Mouse (Mus musculus) limb, embryonic 14.5 days (tissue): ENCODE measurements around the gene R3hcc1l. TPM values are rescaled to one million over a fixed set of nuclear protein-coding genes. Genes with fewer than 3 reads are reported as not detected.

Source experiments
- ATAC-seq: fragments of 200-750 bp; cut with Nextera tagmentation; 2 replicates; pipeline ENCODE4 v1.8.0; 2017; ENCODE audit warnings: low read depth, moderate number of reproducible peaks, moderate TSS enrichment; ENCODE audit not compliant: low FRiP score
- DNase-seq: peaks from one replicate; pipeline ENCODE4 v3.0.0-alpha.2; 2015; ENCODE audit warnings: low spot score
- H3K27ac ChIP-seq: fragments of 300-500 bp; sonication (generic); replicated peaks from 2 replicates; pipeline ENCODE4 v1.5.1; 2014; ENCODE audit warnings: low read depth, mild to moderate bottlenecking, low read length, moderate library complexity, mixed read lengths
- H3K27me3 ChIP-seq: fragments of 300-500 bp; sonication (generic); 2 replicates; pipeline ENCODE4 v1.6.1; 2014; ENCODE audit warnings: low read length, mixed read lengths; ENCODE audit not compliant: control insufficient read depth, insufficient read depth
- H3K36me3 ChIP-seq: fragments of 300-500 bp; sonication (generic); 2 replicates; pipeline ENCODE4 v1.6.1; 2014; ENCODE audit warnings: mild to moderate bottlenecking, low read length, moderate library complexity, mixed read lengths; ENCODE audit not compliant: control insufficient read depth, insufficient read depth
- H3K4me1 ChIP-seq: fragments of 300-500 bp; sonication (generic); 2 replicates; pipeline ENCODE4 v1.6.1; 2014; ENCODE audit warnings: antibody characterized with exemption, low read length, mixed read lengths; ENCODE audit not compliant: control insufficient read depth, insufficient read depth
- H3K4me2 ChIP-seq: fragments of 300-500 bp; sonication (generic); replicated peaks from 2 replicates; pipeline ENCODE4 v1.6.1; 2014; ENCODE audit warnings: low read depth, mild to moderate bottlenecking, low read length, moderate library complexity; ENCODE audit not compliant: severe bottlenecking
- H3K4me3 ChIP-seq: fragments of 300-500 bp; sonication (generic); replicated peaks from 2 replicates; pipeline ENCODE4 v1.5.1; 2014; ENCODE audit warnings: low read length
- H3K9ac ChIP-seq: fragments of 300-500 bp; sonication (generic); 2 replicates; pipeline ENCODE4 v1.6.1; 2014; ENCODE audit warnings: mild to moderate bottlenecking, low read depth, low read length, moderate library complexity; ENCODE audit not compliant: severe bottlenecking
- H3K9me3 ChIP-seq: fragments of 300-500 bp; sonication (generic); 2 replicates; pipeline ENCODE4 v1.6.1; 2016; ENCODE audit warnings: low read length; ENCODE audit not compliant: control insufficient read depth
- POLR2A ChIP-seq: fragments of 200-500 bp; IDR thresholded peaks from 2 replicates; pipeline ENCODE4 v1.8.0; 2012; ENCODE audit warnings: inconsistent platforms, mild to moderate bottlenecking, moderate library complexity, borderline replicate concordance; ENCODE audit not compliant: insufficient read depth, insufficient read length; ENCODE audit errors: extremely low read depth
- WGBS: fragments of 180-500 bp; shearing (Covaris S2); extraction: QIAGEN DNeasy Blood & Tissue Kit; methylation state at CpG from one replicate; pipeline ENCODE4 v1.1.7; 2014; 5-methylcytosine and 5-hydroxymethylcytosine counted together
- polyA plus RNA-seq, 2 experiments: library from polyadenylated mRNA; depleted of rRNA in 1 of 2; stranded (reverse) in 1 of 2; unstranded in 1 of 2; fragments of >200 nt; fragmentation: Nextera tagmentation in 1 of 2; extraction: Ambion mirVana in 1 of 2; gene quantifications; 2 replicates each; pipeline versions ENCODE4 v1.2.1 to v1.2.3; 2012 to 2014

Gene R3hcc1l
- polyA plus RNA-seq, 2 experiments, result 15.1 to 19.6 TPM

GRCm38 (mm10) chr19:42485443-42485842, 33.1 kb upstream of the R3hcc1l start:
- ATAC-seq (no peak), DNase-seq (no peak)
- no peaks in the 10 kb centered on the region for H3K4me1 ChIP-seq

GRCm38 (mm10) chr19:42487261-42487660, 31.3 kb upstream of the R3hcc1l start:
- H3K27ac ChIP-seq, result no peak overlapping the region

More at GRCm38 (mm10) chr19:42485443-42485842, 33.1 kb upstream of the R3hcc1l start:
- H3K4me2 ChIP-seq, result no peak overlapping the region
- H3K27me3 ChIP-seq, result no peaks in the 10 kb centered on the region
- TF ChIP-seq POLR2A, result no peak
- H3K27ac ChIP-seq, result no peak overlapping the region
- no peak overlapping the region for H3K9ac ChIP-seq
- no peak overlapping the region for H3K4me3 ChIP-seq
- H3K9me3 ChIP-seq, result no peaks in the 10 kb centered on the region
- H3K36me3 ChIP-seq, result no peaks in the 10 kb centered on the region
- WGBS, result 67% methylated on average over 7 of the region's 7 CpGs

GRCm38 (mm10) chr19:42493257-42493917, 25.2 kb upstream of the R3hcc1l start:
- Histone ChIP-seq H3K27ac (no peak overlapping the region), H3K4me2 (no peak overlapping the region), H3K9me3 (no peaks in the 10 kb centered on the region), H3K36me3 (no peaks in the 10 kb centered on the region), H3K9ac (no peak overlapping the region), H3K4me3 (no peak overlapping the region), H3K27me3 (no peaks in the 10 kb centered on the region), H3K4me1 (no peaks in the 10 kb centered on the region)
- DNase-seq, result no peak
- TF ChIP-seq POLR2A, result no peak
- 45% methylated on average over 5 of the region's 5 CpGs for WGBS
- ATAC-seq, result no peak

More at GRCm38 (mm10) chr19:42487261-42487660, 31.3 kb upstream of the R3hcc1l start:
- Histone ChIP-seq H3K4me2 (no peak overlapping the region), H3K4me1 (no peaks in the 10 kb centered on the region), H3K27me3 (no peaks in the 10 kb centered on the region), H3K36me3 (no peaks in the 10 kb centered on the region), H3K9ac (no peak overlapping the region), H3K9me3 (no peaks in the 10 kb centered on the region), H3K4me3 (no peak overlapping the region)
- ATAC-seq, result no peak
- no peak for TF ChIP-seq POLR2A
- DNase-seq, result no peak
- 83% methylated on average over 3 of the region's 3 CpGs for WGBS

GRCm38 (mm10) chr19:42504156-42504555, 14.4 kb upstream of the R3hcc1l start:
- Histone ChIP-seq H3K27ac (no peak overlapping the region), H3K4me2 (no peak overlapping the region), H3K36me3 (no peaks in the 10 kb centered on the region), H3K9ac (no peak overlapping the region), H3K4me1 (no peaks in the 10 kb centered on the region), H3K4me3 (no peak overlapping the region), H3K27me3 (no peaks in the 10 kb centered on the region), H3K9me3 (no peaks in the 10 kb centered on the region)
- TF ChIP-seq POLR2A, result no peak
- ATAC-seq, result no peak
- WGBS, result 62% methylated on average over 3 of the region's 3 CpGs
- no peak for DNase-seq

DNA sequence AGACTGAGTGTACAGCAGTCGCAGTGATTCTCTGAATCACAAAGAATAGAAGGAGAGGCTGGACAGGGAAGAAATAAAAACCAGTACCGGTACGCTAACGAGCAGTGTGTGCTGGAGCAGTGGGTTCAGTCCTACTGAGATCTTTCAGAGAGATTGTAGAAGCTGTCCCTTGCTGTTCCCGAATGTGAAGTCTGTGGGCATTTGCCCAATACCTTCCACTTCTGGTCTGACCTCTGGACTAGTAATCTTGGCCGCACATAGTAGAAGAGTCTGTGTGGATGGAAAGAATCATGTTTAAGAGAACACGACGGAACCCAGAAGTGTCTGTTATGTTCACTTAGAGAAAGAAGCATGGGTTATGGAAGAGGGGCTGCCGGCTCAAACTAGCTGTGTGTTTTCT, 8.9 kb upstream of the R3hcc1l start:
- Histone ChIP-seq H3K4me2 (no peak overlapping the region), H3K4me3 (no peak overlapping the region), H3K4me1 (no peaks in the 10 kb centered on the region), H3K9ac (no peak overlapping the region), H3K27me3 (no peaks in the 10 kb centered on the region), H3K36me3 (no peaks in the 10 kb centered on the region), H3K9me3 (no peaks in the 10 kb centered on the region), H3K27ac (no peak overlapping the region)
- ATAC-seq, result no peak
- DNase-seq, result no peak
- TF ChIP-seq POLR2A, result no peak
- WGBS, result 79% methylated on average over 9 of the region's 9 CpGs
